Mouse (Mus musculus): Measurements from ENCODE around the gene Rreb1. TPM values are rescaled to one million over a fixed set of nuclear protein-coding genes. Genes with fewer than 3 reads are reported as not detected.

Gene Rreb1
- polyA plus RNA-seq, 1 experiment from 2014 or later, result 5.4 TPM

DNA sequence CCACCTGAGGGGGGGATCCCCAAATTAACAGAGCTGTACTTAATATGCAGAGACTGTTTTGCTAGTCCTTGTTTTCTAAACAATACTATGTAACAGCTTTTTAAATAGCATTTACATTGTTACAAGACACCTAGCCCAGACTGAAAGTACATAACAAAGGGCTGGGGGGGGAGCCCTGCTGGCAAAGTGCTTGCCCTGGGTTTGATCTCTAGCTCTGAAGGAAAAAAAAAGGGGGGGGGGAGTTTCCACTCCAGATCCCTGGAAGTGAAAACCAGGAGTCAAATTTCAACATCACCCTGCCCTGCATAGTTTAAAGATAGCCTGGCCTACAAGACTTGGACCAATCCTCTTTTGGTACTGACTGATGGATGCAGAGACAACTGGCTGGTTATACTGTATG lies 4.7 kb upstream of the Rreb1 start:
- no peaks in the 10 kb centered on the region for H3K4me1 ChIP-seq (ENCODE audit: control insufficient read depth, insufficient read depth, low read length)
- no peaks in the 10 kb centered on the region for H3K9me3 ChIP-seq (ENCODE audit: control insufficient read depth, low read length)
- no peak overlapping the region for H3K27ac ChIP-seq (replicated peaks; ENCODE audit: low read depth, low read length)
- H3K4me2 ChIP-seq (ENCODE audit: low read depth, severe bottlenecking), result no peak overlapping the region
- ATAC-seq (ENCODE audit: insufficient number of reproducible peaks, low FRiP score, low TSS enrichment, low read depth) (no peak), DNase-seq (ENCODE audit: low spot score) (no peak)
- H3K4me3 ChIP-seq (ENCODE audit: low read depth, low read length), result no peak overlapping the region
- H3K27me3 ChIP-seq (ENCODE audit: control insufficient read depth, insufficient read depth, low read length), result no peaks in the 10 kb centered on the region
- H3K9ac ChIP-seq (ENCODE audit: low read length), result no peak overlapping the region
- no peaks in the 10 kb centered on the region for H3K36me3 ChIP-seq (ENCODE audit: control insufficient read depth, insufficient read depth, low read length)

DNA sequence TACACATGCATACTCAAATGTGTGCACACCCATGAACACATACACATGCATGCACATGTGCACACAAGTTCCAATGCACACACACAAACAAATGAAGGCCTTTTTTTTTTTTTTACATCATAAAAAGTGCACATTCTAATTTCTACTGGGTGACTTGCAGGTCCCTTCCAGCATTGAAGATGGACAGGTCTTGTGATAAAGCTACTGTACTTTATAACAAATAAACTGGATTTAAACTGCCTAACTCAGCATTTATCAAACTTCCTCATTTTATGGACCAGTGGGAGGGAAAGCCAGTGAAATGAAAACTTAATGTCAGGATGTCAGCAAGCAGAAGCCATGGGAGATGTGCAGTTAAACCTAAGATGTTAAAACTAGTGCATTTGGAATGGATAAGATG lies 1.5 kb upstream of the Rreb1 start:
- no peak overlapping the region for H3K4me3 ChIP-seq (ENCODE audit: low read depth, low read length)
- no peak overlapping the region for H3K27ac ChIP-seq (replicated peaks; ENCODE audit: low read depth, low read length)
- DNase-seq (ENCODE audit: low spot score) (no peak), ATAC-seq (ENCODE audit: insufficient number of reproducible peaks, low FRiP score, low TSS enrichment, low read depth) (no peak)
- H3K27me3 ChIP-seq (ENCODE audit: control insufficient read depth, insufficient read depth, low read length), result peaks cover 9% of the 10 kb centered on the region; the same call in 1 of the 2 replicates
- H3K36me3 ChIP-seq (ENCODE audit: control insufficient read depth, insufficient read depth, low read length), result no peaks in the 10 kb centered on the region
- H3K9me3 ChIP-seq (ENCODE audit: control insufficient read depth, low read length), result no peaks in the 10 kb centered on the region
- no peak overlapping the region for H3K4me2 ChIP-seq (ENCODE audit: low read depth, severe bottlenecking)
- no peak overlapping the region for H3K9ac ChIP-seq (ENCODE audit: low read length)
- 0 out of 2 replicates have a peak, but pooled peaks cover 6% of the 10 kb centered on the region for H3K4me1 ChIP-seq (ENCODE audit: control insufficient read depth, insufficient read depth, low read length)

DNA sequence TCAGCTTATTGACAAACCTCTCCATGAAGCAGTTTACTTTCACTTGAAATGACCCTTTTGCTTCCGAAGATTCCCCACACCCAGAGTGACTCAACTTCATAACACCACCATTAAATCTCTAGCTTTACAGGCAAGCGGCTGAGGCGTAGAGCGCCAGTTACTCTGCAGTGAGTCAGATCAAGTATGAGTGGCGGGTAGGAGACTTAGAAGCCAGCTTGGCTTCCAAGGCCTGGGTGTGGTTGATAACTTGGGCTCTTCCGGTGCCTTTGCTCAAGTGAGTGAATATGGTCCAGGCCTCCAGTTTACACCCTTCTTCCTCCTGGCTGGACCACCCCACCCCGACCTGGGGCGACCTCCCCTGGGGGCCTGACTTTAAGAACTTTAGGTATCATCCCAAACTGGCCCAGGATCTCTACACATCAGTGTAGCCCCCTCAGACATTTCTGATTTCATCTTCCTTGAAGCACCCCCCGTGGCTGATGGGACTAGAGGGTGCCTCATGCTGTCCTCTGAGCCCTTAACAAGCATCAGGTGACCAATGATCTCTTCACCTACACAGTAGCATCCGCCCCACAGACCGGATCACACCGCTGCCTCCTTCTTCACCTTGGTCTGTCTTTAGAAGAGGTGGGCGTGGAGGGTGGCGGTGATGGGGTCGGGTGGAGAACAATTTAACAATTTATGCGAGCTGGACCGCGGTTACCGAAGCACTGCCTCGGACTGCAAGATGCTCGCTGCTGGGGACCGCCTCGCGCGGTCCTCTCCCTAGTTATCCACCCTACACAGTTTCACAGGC lies 651 bp upstream of the Rreb1 start:
- no peak overlapping the region for H3K27ac ChIP-seq (replicated peaks; ENCODE audit: low read depth, low read length)
- ATAC-seq (ENCODE audit: insufficient number of reproducible peaks, low FRiP score, low TSS enrichment, low read depth), result no peak

DNA sequence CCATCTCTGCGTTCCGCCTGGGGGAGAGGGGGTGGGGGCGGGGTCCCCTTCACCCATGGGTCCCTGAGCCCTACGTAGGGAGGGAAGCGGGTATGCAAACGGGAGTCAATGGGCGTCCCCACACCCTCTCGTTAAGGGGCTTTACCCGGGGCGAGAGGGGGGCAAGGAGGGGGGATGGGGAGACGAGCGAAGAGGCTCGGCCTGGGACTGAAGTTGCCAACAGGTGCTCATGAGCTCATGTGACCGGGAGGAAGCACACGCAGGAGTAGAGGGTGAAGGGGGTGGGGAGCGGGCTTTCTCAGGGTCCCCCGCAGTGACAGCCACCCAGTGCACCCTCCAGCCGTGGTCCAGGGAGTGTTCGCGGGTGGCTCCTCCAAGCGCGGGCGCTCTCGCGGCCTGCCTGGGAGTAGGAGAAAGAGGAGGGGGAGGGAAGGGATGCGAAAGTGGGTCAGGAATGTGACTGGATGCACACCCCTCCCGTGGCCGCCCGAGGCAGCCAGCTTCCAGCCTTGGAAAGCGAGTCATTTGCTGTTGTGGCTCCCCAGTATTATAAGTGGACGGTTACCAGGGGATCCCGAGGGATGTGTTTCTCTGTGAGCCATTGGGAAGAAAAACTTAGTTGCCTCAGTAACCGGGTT lies 513 bp downstream of the Rreb1 start:
- peak; percentile 58 for ATAC-seq (ENCODE audit: insufficient number of reproducible peaks, low FRiP score, low TSS enrichment, low read depth)
- H3K27me3 ChIP-seq (ENCODE audit: control insufficient read depth, insufficient read depth, low read length), result peaks cover 9% of the 10 kb centered on the region; the same call in 1 of the 2 replicates
- WGBS, result under 1% methylated on average over 33 of the region's 33 CpGs

More for the DNA sequence above, 651 bp upstream of the Rreb1 start:
- Histone ChIP-seq H3K4me1 (ENCODE audit: control insufficient read depth, insufficient read depth, low read length) (0 out of 2 replicates have a peak, but pooled peaks cover 6% of the 10 kb centered on the region), H3K27me3 (ENCODE audit: control insufficient read depth, insufficient read depth, low read length) (peaks cover 9% of the 10 kb centered on the region; the same call in 1 of the 2 replicates), H3K4me2 (ENCODE audit: low read depth, severe bottlenecking) (peak overlapping the region; percentile 100), H3K9ac (ENCODE audit: low read length) (peak overlapping the region; percentile 67; the same call in 1 of the 2 replicates), H3K9me3 (ENCODE audit: control insufficient read depth, low read length) (no peaks in the 10 kb centered on the region), H3K4me3 (ENCODE audit: low read depth, low read length) (peak overlapping the region; percentile 58), H3K36me3 (ENCODE audit: control insufficient read depth, insufficient read depth, low read length) (no peaks in the 10 kb centered on the region)
- 15% methylated on average over 25 of the region's 25 CpGs for WGBS
- DNase-seq (ENCODE audit: low spot score), result no peak

DNA sequence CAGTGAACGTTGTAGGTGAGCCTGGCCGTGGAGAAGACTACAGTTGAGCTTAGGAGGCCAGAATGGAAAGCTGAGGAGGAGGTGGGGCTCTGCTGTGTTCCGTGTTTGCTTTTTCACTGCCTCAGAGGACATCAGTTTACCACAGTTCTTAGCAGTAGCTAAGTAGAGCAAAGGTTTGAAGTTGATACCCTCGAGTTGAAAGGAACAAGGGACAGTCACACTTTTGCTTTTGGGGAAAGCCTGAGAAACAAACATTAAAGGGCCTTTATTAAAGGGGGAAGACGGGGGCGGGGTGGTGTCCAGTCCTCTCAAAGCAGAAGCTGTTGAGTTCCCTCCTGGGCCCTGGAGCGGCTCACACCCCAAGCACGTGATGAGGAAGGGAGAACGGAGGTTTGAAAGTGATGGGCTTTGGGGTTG lies 1.1 kb downstream of the Rreb1 start:
- Histone ChIP-seq H3K9me3 (ENCODE audit: control insufficient read depth, low read length) (no peaks in the 10 kb centered on the region), H3K4me3 (ENCODE audit: low read depth, low read length) (peak overlapping the region; percentile 58; the same call in 1 of the 2 replicates), H3K27me3 (ENCODE audit: control insufficient read depth, insufficient read depth, low read length) (peaks cover 9% of the 10 kb centered on the region; the same call in 1 of the 2 replicates), H3K36me3 (ENCODE audit: control insufficient read depth, insufficient read depth, low read length) (no peaks in the 10 kb centered on the region), H3K9ac (ENCODE audit: low read length) (no peak overlapping the region), H3K27ac (replicated peaks; ENCODE audit: low read depth, low read length) (no peak overlapping the region), H3K4me2 (ENCODE audit: low read depth, severe bottlenecking) (peak overlapping the region; percentile 100), H3K4me1 (ENCODE audit: control insufficient read depth, insufficient read depth, low read length) (0 out of 2 replicates have a peak, but pooled peaks cover 6% of the 10 kb centered on the region)
- 3% methylated on average over 8 of the region's 9 CpGs for WGBS
- no peak for DNase-seq (ENCODE audit: low spot score)
- ATAC-seq (ENCODE audit: insufficient number of reproducible peaks, low FRiP score, low TSS enrichment, low read depth), result no peak

More for the DNA sequence above, 513 bp downstream of the Rreb1 start:
- H3K4me2 ChIP-seq (ENCODE audit: low read depth, severe bottlenecking), result peak overlapping the region; percentile 100
- 0 out of 2 replicates have a peak, but pooled peaks cover 6% of the 10 kb centered on the region for H3K4me1 ChIP-seq (ENCODE audit: control insufficient read depth, insufficient read depth, low read length)
- H3K9ac ChIP-seq (ENCODE audit: low read length), result peak overlapping the region; percentile 67
- no peaks in the 10 kb centered on the region for H3K36me3 ChIP-seq (ENCODE audit: control insufficient read depth, insufficient read depth, low read length)
- H3K9me3 ChIP-seq (ENCODE audit: control insufficient read depth, low read length), result no peaks in the 10 kb centered on the region
- DNase-seq (ENCODE audit: low spot score), result peak; percentile 53
- peak overlapping the region; percentile 58 for H3K4me3 ChIP-seq (ENCODE audit: low read depth, low read length)
- H3K27ac ChIP-seq (replicated peaks; ENCODE audit: low read depth, low read length), result no peak overlapping the region

DNA sequence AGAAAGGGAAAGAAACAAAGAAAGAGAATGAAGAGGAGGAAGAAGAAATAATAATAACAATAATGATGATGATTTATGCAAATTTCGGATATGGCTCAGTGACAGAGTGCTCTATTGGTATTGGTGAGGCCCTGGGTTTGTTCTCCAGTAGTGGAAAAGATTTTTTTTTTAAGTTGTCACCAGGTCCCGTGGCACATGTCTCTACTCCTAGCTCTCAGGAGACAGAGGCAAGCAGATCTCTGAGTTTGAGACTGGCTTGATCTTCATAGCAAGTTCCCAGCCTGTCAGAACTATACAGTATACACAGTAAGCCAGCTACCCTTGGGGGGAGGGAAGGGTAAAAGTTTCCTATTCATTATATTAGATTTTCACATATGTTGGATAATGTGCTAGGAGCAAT lies 3.4 kb downstream of the Rreb1 start:
- DNase-seq (ENCODE audit: low spot score) (no peak), ATAC-seq (ENCODE audit: insufficient number of reproducible peaks, low FRiP score, low TSS enrichment, low read depth) (no peak)
- Histone ChIP-seq H3K4me2 (ENCODE audit: low read depth, severe bottlenecking) (no peak overlapping the region), H3K4me3 (ENCODE audit: low read depth, low read length) (no peak overlapping the region), H3K9ac (ENCODE audit: low read length) (no peak overlapping the region), H3K4me1 (ENCODE audit: control insufficient read depth, insufficient read depth, low read length) (0 out of 2 replicates have a peak, but pooled peaks cover 6% of the 10 kb centered on the region), H3K27ac (replicated peaks; ENCODE audit: low read depth, low read length) (no peak overlapping the region), H3K9me3 (ENCODE audit: control insufficient read depth, low read length) (no peaks in the 10 kb centered on the region), H3K27me3 (ENCODE audit: control insufficient read depth, insufficient read depth, low read length) (peaks cover 9% of the 10 kb centered on the region; the same call in 1 of the 2 replicates), H3K36me3 (ENCODE audit: control insufficient read depth, insufficient read depth, low read length) (no peaks in the 10 kb centered on the region)
- 79% methylated on average over 2 of the region's 2 CpGs for WGBS

DNA sequence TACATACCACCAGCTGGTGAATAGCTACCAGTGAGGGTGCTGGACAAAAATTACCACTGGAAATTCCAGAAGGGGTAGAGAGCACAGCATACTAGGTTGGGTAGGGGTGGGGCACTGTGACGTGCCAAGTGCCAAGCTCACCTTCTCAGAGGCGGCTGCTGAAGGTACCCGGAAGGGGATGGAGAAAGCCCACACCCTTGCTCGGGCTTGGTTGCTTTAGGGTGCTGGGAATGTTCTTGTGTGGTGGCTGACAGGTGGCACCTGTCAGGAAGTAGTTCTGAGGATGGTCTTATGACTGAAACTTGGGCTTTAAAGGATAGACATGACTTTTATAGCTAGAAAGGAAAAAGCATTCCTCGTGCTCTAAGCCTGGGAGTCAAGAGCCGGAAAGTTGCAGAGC lies 3.9 kb downstream of the Rreb1 start:
- WGBS, result 88% methylated on average over 6 of the region's 6 CpGs
- H3K4me1 ChIP-seq (ENCODE audit: control insufficient read depth, insufficient read depth, low read length), result 0 out of 2 replicates have a peak, but pooled peaks cover 6% of the 10 kb centered on the region
- H3K9me3 ChIP-seq (ENCODE audit: control insufficient read depth, low read length), result no peaks in the 10 kb centered on the region
- H3K27me3 ChIP-seq (ENCODE audit: control insufficient read depth, insufficient read depth, low read length), result peaks cover 9% of the 10 kb centered on the region; the same call in 1 of the 2 replicates
- ATAC-seq (ENCODE audit: insufficient number of reproducible peaks, low FRiP score, low TSS enrichment, low read depth), result no peak
- H3K36me3 ChIP-seq (ENCODE audit: control insufficient read depth, insufficient read depth, low read length), result no peaks in the 10 kb centered on the region
- no peak overlapping the region for H3K4me2 ChIP-seq (ENCODE audit: low read depth, severe bottlenecking)
- no peak overlapping the region for H3K27ac ChIP-seq (replicated peaks; ENCODE audit: low read depth, low read length)
- no peak overlapping the region for H3K9ac ChIP-seq (ENCODE audit: low read length)
- H3K4me3 ChIP-seq (ENCODE audit: low read depth, low read length), result no peak overlapping the region
- DNase-seq (ENCODE audit: low spot score), result no peak

DNA sequence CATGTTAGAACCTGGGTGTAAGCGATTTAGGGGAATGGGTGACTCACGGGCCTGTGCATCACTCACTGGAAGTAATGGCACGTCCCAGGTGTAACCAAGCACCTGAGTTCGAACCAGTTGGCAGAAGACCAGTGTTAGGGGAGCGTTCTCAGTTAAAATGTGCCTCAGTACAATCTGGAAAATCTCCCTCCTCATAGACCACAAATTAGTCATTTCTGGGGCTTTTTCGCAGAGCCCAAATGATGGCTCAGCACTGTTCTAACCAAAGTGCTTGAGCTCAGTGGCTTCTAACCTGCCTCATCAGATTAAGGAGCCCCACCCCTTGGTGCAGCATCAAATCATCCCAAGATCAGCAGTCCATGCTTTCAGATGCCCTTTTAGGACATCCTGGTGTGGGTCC lies 5.5 kb downstream of the Rreb1 start:
- Histone ChIP-seq H3K4me2 (ENCODE audit: low read depth, severe bottlenecking) (no peak overlapping the region), H3K9me3 (ENCODE audit: control insufficient read depth, low read length) (no peaks in the 10 kb centered on the region), H3K36me3 (ENCODE audit: control insufficient read depth, insufficient read depth, low read length) (no peaks in the 10 kb centered on the region), H3K4me3 (ENCODE audit: low read depth, low read length) (no peak overlapping the region), H3K27ac (replicated peaks; ENCODE audit: low read depth, low read length) (no peak overlapping the region), H3K27me3 (ENCODE audit: control insufficient read depth, insufficient read depth, low read length) (peaks cover 9% of the 10 kb centered on the region; the same call in 1 of the 2 replicates), H3K4me1 (ENCODE audit: control insufficient read depth, insufficient read depth, low read length) (0 out of 2 replicates have a peak, but pooled peaks cover 5% of the 10 kb centered on the region), H3K9ac (ENCODE audit: low read length) (no peak overlapping the region)
- no peak for ATAC-seq (ENCODE audit: insufficient number of reproducible peaks, low FRiP score, low TSS enrichment, low read depth)
- WGBS, result 94% methylated on average over 6 of the region's 6 CpGs
- DNase-seq (ENCODE audit: low spot score), result no peak

Measured in limb, embryonic 11.5 days (tissue).